Mouse (Mus musculus) layer of hippocampus, postnatal 25 days (tissue): ENCODE results near the gene Wdr48. TPM values are rescaled to one million over a fixed set of nuclear protein-coding genes. Genes with fewer than 3 reads are reported as not detected.

Experiments used
- DNase-seq, 2 experiments: peaks; one replicate each; pipeline ENCODE4 v3.0.0; 2022; ENCODE audit warnings: mixed read lengths in 2 of 2, low spot score in 1 of 2; ENCODE audit errors: extremely low spot score in 1 of 2
- total RNA-seq, 2 experiments: library from RNA; stranded (reverse); gene quantifications; 2 replicates each; pipeline ENCODE4 v1.2.3; 2021

Gene Wdr48
- total RNA-seq, result 10 to 100 TPM; 64.3 to 70.5 TPM

DNA sequence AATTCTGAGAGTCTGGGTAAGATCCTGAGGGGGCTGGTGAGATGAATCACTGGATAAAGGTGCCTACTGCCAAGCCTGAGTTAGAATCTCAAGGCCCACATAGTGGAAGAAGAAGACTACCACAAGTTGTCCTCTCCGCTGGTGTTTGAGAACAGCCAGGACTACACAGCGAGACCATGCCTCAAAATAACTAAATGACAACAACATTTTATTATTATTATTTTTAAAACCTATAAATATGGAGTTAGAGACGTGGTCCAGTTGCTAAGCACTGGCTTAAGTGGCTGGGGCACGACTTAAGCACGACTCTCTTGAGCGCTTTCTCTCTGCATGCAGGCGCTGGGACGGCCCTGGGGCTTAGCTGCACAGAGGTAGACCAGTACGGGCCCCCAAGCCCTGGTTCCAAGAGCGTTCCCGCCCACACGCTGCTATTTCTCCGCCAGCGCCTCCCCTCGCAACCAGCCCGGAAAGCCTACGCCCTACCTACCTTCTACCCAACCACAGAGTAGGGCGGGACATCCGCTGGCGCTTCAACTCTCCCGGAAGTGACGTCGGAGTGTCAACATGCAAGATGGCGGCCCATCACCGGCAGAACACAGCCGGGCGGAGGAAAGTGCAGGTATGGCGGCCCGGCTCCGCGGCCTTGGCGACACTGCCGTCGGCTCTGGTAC is at the start of gene Wdr48:
Wdr48 (plus strand) TSS at position 540 of the 671 bp plus-strand sequence.
- peak; percentile 89 to 91 for DNase-seq

DNA sequence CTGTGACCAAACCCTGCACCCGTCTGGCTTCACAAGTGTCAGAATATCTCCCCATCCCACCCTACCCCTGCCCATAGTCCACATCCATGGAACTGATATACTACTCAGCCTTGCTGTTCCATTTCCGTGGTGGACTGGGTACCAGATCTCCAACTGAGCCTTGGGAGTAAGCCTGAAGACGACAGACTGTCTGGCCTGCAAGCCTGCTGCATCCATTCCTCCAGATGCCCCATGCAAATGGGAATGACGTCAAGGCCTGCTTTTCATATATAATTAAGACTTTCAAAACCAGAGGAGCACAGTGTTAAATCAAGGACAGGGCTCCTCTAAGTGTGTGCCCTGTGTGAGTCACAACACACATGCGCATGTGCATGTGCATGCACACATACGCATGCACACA is 47.5 kb upstream of the Wdr48 start:
- no peak for DNase-seq

DNA sequence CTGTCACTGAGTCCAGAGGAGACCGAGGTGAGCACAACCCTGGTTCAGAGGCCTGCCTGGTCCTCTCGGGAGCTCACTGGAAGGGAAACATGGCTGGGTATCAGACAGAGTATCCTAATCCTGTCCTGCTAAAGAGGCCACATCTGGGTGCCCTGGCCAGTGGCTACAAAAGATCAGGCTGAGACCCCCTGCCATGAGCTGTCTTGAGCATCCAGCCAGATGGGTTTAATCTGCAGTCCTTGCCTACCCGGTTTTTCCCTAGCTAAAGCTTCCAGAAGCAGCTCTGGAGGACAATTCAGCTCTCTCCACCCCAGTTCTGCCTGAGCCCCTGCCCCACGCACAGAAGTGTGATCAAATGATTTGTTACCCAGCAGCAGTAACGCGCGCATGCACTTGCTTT is 46.0 kb upstream of the Wdr48 start:
- no peak for DNase-seq

DNA sequence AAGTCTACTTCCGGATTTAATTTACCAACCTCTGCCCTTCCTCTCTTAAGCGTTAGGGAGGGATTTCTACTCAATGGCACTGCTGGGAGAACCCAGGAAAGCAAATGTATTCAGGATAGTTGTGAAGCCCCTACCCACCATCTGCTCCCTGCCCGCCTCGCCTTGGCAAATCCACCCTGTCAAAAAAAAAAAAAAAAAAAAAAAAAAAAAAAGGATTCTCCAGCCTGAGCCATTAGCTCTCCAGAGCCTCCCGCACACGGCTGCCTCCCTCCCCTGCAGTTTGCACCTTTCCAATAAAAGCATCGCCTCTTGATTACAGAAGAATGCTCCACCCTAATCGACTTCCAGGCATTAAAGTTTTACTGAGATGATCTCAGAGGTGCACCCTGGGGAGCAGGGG is 45.5 kb upstream of the Wdr48 start:
- no peak for DNase-seq

DNA sequence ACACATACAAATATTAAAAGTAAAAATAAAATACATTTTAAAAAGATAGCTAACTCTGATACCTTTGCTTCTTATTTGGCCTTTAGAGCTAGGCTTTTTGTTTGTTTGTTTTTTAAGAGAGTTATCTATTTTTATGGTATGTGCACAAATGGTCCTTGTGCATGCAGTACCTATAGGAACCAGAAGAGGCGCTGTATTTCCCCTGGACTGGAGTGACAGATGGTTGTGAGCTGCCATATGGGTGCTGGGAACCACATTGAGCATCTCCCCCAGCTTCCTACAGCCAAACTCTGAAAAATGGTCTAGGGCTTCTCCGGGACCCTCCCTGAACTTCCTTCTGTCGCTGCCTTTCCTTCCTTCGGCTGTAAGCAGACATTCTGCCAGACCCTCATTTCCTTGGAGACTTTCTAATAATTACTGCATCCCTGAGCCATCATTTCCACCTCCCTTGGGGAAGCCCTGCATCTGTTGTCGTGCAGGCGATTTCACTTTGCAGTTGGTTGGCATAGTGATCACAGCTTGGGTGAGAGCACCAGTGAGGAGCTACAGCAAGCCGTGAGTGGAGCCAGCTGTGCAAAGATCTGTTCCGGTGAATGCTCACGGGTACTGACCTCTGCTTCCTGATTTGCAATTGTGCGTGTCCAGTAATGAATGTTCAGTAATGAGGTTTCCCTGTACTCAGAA is 42.2 kb upstream of the Wdr48 start:
- no peak for DNase-seq

DNA sequence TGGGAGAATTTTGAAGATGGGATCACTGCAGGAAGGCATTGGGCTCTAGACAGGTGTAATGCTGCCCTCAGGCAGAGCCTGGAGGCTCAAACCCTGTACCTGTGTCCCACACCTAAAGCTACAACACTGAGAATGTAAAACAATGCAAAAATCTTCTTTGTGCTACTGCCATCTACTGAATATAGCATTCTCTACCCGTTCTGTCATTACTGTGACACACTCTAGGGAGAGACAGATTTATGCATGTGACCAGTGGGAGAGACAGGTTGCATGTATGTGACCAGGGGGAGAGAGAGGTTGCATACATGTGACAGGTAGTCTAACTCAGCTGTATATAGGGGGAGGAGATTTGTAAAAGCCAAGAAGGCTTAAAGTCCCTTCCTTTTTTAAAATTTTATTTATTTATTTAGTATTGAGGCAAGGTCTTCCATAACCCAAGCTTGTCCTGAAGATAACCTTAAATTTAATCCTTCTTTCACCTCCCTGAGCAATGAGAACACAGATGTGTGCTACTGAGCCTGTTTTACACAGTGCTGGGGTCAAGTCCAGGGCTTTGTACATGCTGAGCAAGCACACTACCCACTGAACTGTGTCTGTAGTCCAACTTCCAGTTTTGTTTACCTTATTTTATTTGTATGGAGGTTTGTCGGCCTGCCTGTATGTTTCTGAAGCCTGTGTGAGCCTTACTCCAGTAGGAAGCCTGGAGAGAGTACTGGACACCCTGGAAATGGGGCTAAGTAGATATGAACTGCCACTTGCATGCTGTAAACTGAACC is 41.4 kb upstream of the Wdr48 start:
- DNase-seq, result no peak

DNA sequence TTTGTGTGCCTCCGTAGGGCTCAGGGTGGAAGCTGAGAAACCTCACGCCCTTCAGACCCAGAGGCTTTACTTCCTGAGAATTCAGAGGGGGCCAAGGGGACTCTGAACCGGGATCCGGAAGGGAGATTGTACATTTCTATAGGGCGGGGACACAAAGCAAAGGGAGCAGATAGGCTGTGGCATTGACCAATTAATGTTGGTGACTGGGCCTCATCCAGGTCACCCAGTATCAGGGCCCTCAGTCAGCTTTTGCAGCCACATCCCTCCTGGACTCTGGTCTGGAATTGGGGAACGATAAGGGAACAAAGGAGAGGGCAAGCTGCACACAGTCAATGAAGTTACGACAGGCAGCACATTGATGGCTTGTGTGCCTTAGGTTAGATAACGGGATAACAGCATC is 40.5 kb upstream of the Wdr48 start:
- DNase-seq, result no peak

DNA sequence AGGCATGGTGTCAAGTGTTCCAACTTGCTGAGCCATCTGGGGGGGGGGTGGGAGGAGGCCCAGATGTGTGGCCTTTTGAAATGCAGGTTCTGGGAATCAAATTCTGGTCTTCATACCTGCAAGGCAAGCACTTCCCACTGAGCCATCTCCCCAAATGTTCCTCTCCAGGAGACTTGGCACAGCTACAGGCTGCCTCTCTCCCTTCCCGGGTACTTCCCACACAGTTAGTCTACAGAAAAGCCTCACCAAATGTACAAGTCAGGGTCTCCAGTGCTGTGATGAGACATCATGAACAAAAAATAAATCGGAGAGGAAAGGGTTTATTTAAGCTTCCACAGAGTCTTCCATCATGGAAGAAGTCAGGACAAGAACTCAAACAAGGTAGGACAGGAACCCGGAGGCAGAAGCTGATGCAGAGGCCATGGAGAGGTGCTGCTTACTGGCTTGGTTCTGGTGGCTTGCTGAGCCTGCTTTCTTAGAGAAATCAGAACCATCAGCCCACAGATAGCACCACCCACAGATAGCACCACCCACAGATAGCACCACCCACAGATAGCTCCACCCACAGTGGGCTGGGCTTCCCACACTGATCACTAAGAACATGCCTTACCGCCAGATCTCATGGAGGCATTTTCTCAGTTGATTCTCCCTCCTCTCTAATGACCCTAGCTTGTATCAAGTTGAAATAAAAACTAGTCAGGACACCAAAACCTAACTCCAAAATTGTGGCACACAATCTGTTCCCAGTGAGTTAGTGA is 7.4 kb upstream of the Wdr48 start:
- no peak for DNase-seq

DNA sequence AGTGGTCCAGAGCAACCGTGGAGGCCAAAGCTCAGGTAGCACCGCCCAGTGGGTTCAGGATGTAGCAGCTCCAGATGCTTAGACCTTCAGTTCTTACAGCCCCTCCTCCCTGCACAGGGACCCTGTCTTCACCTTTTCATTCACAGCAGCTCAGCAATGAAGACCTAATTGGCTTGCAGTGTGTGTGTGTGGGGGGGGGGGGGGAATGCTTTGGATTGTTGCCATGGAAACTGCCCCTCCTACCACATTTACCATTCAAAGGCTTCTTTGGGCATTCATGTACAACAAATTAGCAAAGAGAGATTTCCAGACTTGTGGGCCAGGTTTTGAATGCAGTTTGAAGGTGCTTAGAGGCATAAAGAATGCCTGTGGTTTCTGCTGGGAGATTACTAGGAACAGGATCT is 5.8 kb upstream of the Wdr48 start:
- no peak for DNase-seq

DNA sequence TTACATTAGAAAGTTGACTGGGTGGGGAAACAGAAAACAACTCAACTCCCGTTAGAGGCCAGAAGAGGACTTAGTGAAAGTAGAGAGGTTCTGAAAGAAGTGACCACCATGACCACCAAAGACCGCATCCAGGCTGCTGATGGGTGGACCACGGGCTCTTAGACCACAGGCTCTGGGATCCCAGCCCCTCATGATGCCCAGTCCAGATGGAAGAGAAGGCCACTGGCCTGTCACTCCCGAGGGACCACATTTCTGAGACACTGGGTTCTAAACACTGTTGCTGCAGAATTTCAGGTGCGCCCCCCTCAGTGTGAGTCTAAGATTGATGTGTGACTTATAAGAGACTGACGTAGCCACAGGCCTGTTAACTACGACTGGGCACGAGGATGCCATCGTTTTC is 5.2 kb upstream of the Wdr48 start:
- no peak for DNase-seq

DNA sequence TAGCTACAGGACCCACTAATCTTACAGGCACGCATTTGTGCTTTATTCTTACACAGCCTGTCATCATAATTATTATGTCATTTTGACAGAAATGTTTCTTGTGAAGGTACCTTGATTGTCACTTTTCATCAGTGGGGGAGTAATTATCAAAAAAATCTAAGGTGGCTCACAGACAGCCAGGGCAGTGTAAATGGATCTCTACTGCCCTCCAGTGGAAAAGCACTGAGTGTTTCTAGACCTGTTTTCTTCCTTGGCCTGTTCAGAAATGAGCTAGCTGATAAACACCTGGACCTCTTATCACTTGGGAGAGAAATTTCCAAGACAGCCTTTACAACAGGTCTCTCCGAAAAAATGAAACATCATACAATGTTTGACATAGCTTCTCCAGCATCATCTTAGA is 4.0 kb upstream of the Wdr48 start:
- DNase-seq, result no peak

DNA sequence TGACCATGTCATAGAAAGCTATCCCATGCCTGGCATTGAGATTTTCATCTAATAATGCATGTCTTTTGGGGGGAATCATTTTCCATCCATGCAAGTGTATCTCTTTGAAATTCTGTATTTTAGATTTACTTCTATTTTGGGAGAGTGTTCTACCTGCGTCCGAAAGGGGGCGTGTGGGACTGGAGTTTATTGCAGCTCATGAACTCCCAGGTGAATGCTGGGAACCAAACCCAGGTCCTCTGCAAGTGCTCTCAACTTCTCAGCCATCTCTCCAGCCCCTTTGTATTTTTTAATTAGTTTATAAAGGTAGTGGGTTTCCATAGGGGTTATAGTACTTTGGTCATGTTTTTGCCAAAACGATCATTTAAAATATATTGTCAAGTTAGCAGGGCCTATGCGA is 797 bp upstream of the Wdr48 start:
- no peak for DNase-seq

DNA sequence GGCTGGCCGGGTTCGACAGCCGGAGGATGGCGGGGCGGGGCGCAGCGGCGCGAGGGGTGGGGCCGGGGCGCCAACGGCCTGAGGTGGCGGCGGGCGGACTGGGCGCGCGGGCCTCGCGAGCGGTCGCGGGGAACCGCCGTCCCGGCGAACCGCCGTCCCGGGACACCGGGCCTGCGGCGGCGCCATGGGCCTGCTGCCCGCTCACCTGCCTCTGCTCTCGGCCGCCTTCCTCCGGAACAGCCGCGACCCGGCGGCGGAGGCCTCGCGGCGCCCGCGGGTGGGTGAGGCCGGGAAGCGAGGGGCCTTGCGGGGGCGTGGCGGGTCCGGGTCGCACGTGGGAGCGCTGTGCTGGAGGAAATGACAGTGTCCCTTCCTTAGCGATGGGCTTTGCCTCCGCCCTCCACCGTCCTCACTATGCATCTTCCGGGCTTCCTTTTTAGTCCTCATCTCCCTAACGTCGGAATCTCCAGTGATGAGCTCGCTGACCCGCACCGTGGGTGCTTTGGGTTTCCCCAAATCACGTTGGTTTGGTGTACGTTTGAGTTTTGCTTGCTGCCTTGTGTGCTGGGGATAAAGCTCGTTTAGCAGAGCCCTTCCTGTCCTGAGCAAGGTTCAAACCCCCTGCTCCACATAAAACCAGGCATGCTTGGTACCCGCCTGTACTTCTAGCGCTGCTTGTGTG is 503 bp downstream of the Wdr48 start:
- no peak for DNase-seq

DNA sequence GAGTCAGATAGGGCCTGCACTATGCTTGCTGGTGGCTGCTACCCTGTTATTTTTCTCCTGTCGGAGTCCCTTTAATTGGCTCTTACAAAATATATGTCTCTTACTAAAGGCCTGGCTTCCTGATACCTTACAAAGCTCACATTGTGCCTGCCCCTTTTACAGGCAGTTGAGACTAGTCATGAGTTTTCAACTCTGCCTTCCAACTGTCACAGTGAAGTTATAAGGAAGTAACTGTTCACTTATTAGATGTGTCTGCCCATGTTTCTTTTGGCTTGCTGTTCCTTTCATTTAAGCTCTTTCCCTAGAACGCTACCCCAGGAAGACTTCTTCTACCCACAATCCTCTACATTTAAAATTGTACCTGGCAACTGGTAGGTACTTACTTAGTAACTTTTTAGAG is 4.8 kb downstream of the Wdr48 start:
- no peak for DNase-seq

DNA sequence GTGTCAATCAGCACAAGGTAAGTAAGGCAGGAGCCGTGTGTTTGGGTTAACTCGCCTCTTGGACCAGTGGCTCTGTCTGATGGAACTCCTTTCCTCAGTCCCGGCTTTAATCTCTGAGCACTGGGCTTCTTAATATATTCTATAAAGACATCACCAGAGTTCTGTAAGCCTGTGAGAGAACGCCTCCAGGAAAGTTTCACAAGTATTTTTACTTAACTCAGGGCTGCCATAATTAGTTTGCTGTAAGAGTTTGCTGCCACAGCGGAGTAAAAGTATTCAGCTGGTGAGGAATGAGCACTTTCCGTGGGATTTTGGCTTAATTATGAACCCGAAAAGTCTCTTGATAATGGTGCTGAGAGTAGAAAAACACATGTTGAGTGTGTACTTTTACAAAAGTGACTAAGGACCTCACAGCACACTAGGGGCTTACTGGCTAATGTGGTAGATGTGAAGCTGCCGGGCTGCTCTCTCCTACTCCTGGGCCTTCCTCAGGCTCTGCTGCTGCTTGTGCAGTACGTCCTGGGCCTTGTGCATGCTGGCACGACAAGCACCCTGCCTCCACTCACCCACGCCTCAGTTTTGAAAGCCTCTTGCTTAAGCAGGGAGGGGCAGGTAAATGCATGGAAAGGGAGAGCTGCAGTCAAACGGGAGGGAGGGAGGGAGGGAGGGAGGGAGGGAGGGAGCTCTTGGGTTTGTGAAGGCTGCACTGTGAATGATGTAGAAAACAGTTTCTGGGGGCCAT is 7.9 kb downstream of the Wdr48 start:
- no peak for DNase-seq

DNA sequence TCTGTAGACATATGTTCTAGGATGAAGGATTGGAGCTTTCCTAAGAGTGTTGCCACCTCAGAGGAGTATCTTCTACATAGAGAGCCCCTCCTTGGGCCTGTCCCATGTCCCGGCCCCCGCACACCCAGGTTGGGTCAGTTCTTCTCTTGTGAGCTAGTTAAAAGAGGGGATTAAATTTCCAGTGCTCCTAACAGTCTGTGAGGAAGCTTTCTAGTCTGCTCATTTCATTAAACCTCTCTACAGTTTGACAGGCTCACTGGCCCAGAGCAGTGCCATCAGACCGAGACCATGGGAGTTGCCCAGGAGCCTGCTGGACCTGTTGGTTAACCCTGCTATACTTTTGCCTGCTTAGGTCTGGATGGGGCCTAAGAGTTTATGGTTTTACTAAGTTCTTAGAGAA is 14.0 kb downstream of the Wdr48 start:
- DNase-seq, result no peak

DNA sequence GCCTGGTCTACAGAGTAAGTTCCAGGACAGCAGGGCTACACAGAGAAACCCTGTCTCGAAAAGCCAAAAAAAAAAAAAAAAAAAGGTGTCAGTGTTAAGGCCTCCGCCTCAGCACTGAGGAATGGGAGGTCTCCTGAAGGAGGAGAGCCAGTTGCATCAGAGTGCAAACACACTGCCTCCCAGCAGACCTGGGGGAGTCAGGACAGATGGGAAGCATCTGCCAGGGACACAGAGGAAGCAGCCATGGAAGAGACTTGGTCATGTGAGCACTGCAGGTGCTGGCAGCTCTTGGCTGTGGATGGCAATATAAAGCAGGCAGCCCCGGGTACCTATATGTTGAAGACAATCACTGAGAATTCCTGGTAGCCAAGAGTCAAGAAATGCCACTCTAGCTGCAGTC is 15.3 kb downstream of the Wdr48 start:
- DNase-seq, result no peak

DNA sequence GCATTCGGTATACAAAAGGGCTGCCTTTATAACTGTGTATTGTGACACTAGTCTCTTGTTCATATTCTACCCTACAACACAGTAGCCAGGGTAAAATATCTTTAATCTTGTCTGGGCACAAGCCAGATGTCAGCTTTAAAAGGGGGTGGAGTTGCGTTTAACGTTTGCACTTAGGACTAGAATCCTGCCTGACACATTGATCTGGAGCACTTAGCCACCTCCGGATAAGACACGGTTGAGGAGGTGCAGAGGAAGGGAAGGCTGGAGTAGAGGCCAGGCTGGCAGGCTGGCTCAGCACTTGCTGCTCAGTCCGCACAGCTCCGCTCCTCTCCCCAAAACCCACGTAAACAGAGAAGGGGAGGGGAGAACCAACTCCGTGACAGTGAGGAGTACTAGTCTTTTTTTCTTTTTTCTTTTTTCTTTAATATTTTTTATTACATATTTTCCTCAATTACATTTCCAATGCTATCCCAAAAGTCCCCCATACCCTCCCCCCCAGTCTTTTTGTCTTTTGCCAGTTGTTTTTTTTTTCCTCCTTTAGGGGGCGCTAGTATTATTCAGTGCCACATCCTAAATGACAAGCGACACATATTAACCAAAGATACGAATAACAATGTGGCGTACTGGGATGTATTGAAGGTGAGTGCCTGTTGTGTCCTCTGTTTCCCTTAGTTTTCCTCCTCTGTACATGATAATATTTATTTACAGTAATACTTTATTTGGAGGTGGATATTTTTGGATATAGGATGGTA is 18.6 kb downstream of the Wdr48 start:
- no peak for DNase-seq

DNA sequence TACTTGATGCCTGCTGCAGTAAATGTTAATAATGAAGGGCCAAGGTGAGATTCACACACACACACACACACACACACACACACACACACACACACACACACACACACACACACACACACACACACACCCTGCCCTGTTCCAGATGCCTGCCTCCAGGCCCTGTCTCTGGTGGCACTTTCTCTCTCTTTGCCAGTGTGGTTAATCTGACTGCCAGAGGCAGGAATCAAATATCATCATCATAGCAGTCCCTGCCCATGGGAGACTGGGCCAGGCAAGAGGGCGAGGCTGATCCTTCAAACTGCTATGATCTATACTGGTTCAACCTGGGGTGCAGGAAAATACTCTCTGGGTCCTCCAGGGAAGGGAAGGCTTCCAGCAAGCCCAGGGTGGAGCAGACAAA is 25.2 kb downstream of the Wdr48 start:
- DNase-seq, result no peak
